Mouse (Mus musculus) ovary, postnatal 14 days (tissue): ENCODE results near the gene Brat1.
"Not testable (repeated sequence)": the region's sequence is repeated elsewhere in the genome, so short reads cannot be mapped to it uniquely, and the experiment has no call there.

Source experiments
- DNase-seq: peaks from one replicate; pipeline ENCODE4 v3.0.0; 2022; ENCODE audit warnings: low spot score

Gene Brat1

DNA sequence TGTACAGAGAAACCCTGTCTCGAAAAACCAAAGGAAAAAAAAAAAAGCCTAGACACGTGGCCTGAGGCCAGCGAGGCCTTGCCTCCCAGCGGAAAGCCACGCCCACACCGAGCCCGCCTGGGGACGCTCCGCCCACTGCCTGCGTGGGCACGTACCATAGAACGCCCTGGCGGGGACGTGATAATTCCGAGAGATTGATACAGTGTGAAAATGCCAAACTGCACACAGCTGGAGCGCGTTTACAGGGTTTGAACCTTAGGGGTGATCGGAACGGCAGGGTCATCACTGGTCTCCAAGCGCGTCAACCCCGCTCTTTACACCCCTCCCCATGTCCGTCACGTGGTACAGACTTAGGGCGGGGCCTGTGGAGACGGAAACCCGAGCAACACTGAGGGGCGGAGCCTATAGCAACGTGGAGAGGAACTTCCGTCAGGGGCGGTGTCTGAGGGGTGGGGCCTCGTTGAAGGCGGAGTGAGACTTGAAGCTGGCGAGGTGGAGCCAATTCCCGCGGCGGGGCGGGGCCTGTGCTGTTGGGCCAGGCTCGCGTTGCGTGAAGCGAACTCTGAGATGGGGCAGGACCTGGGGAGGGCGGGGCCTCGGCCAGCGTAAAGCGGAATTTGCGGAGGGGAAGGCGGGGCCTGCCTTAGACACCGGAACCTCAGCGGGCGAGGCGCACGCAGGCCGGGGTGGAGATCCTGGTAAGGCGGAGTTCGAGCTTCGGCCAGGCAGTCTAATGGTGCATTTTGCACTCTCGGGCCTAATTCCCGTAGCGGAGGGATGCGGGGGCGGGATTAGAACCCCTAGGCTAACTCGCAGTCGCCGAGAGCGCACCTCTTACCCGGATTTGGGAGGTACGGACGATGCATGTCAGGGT lies at the start of gene Brat1:
Gene Brat1, plus strand, starts transcription at position 634 of the 874 bp plus-strand sequence.
- peak; percentile 98 for DNase-seq

DNA sequence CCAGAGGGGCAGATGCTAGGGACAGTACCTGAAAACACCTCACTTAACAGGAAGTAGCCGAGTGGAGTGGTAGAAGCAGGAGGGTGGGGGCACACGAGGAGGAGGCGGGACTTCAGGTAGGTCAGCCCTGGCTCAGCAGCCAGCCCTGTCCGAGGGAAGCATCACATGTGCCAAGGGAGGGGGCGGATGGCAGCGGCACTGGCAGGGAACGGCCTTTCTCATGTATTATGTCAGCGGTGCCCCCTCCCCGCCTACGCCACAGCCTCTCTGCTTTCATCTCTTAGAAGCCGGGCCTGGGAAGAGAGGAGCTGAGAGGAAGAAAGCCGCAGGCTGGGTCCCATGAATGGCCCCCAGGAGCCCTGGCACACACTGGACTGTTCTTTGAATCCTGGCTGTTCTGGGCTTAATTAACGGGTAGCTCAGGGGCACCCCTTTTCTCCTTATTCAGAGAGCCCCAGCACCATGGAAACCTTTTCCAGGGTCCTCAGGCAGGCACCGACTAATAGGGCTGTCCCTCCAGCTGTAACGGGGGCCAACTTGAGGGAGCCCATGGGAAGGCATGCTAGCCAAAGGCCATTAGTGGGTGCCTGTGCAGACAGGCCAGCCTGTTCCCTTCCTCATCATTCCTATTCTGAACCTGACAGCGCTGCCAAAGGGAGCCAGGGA lies 45.1 kb upstream of the Brat1 start:
- no peak for DNase-seq

DNA sequence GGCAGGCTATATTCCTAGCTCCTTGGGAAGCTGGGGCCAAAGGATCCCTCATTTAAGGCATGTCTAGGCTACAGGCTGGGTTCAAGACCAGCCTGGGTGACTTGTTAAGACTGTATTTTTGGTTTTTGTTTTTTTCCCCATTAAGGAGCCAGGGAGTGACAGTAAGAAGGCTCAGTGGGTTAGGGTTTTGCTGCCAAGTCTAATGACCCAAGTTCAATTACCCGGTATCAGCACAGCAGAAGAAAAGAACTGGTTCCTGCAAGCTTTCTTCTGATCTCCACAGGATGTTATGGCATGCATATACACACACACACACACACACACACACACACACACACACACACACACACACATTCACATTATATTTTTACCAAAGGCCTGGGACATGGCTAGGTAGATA lies 44.4 kb upstream of the Brat1 start:
- no peak for DNase-seq

DNA sequence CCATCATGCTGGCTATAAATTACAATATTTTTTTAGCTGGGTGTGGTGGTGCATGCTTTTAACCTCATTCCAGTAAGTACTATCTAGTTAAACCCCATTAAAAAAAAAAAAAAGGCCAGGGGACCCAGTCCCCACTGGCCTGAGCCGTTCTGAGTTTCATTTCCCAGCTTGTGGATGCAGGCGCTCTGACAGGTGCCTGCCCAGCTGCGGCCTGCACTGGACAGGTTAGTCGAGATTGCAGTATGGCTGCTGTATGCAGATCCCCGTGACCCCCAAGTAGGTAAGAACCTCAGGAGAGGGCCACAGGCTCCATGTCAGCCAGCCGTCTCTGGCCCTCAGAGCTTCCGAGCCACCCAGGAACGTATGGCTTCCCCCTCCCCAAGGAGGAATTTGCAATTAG lies 43.4 kb upstream of the Brat1 start:
- no peak for DNase-seq

DNA sequence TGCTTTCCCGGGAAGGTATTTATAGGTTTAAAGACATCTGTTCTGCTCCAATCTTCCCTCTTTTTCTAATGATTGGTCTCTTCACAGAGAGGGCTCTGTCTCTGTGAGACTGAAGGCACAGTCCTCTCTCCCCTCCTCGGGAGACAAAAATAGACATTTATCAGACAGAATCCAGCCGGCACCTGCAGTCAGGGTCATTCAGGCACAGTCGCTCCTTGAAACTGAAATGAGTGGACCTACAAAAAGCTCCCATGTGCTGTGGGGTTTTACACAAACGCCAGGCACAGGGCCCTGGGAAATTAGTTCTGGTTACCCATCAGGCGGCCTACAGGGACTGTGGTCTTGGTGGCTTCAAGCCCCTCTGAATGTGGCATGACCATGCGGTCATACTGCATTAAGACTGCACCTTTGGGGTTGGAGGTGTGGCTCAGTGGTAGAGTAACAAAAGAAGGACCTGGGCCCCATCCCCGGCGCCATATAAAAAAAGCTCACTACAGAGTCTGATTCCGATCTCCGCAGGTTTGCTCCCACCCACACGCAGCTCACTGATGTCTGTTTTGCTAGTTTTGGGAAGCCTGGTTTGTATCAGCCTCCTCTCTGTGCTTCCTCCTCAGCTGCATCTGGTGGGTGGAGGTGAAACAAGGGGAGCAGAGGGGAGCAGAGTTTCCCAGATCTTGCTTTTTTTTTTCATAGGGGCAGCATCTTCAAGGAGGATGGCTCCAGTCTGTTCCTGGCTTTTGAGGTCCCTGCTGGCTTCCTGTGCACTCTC lies 42.8 kb upstream of the Brat1 start:
- DNase-seq = no peak

DNA sequence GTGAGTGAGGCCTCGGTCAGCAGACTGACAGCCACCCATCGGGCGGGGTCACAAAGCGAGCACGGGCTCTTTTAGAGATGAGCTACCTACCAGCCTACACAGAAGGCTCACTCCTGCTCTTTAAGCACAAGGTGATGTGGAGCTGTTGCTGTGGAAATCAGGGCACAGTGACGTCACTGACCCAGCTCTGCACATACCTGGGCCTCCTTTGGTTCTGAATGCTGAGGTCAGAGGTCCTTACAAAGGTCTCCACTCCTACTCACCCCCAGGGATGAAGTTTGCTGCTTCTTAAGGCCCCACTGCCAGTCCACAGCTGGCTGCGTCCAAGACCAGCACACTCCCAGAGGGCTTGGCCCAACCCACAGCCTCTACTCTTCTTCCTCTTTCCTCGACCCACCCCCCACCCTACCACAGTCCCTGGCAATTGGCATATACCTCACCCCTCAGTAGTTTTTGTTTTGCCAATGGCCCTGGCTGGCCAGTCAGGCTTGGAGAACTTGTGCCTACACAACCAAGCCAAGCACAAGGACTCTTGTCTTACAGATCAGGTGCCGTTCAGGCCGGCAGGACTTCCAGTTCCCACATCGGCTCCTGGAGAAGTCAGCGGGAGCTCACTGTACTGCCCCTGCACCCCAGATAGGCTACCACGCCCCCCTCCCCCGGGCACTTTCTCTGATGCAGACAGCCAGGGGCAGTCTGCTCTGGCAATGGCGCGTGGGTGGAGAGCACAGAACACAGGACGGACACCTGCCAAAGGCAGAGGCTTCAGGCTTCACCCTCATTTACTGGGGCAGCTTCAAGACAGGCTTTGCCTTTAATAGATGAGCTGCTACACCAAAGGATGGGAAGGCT lies 41.8 kb upstream of the Brat1 start:
- DNase-seq = no peak

DNA sequence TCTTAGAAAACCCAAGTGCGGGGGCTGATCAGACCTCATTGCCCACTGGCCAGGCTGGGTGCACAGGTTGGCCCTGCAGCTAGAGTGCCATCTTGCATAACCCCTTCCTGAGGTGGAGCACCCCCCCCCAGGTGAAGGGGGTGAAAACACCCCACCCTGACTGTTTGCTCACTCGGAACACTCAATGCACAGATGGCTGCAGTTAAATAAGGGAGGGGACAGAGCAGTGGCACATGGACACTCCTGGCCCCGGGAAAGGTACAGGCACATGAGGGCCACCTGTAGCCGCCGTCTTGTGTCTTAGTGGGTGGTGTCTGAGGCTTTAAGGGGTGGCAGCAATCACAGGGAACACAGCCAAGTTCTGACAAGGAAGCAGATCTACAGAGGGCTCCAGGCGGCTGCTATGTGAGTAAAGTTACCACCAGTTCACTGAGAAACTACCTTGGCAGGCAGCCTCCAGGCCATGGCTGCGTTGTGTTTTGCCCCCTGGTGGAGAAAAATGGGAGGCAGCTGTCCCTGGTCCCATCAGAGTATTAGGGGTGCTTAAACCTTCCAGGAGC lies 41.1 kb upstream of the Brat1 start:
- peak; percentile 65 for DNase-seq

DNA sequence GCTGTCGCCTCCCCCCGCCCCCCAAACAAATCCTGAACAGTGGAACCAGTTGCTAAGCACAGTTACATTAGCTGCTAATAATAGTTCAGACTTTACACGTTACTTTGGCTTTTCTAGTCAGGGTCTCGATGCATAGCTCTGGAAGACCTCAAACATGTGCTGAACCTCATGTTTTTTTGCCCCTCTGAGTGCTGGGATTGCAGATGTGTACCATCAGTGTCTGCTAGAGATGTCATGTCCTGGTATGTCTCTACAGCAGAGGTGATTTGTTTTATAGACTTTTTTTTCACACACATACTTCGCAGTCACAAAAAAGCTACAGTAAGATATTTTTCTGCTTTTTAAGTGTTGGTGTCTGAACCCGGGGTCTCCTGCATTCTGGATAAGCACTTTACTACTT lies 32.7 kb upstream of the Brat1 start:
- no peak for DNase-seq

DNA sequence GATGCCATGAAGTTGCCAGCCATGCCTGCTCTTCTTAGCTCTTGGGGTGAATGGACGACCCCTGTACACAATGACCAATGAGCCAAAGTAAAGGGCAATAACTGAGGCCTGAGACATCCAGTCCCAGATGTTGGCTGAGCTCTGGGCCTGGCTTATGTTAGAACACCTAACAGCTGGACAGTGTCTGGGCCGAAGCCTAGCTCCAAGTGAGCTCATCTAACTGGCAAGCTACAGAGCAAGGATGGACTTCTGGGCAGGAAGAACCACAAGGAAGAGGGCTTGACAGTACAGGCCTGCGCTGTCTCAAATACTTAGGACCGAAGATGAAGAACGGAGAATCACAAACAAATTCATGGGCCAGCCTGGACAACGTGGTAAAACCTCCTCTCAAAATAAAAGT lies 32.2 kb upstream of the Brat1 start:
- not testable (repeated sequence) for DNase-seq

DNA sequence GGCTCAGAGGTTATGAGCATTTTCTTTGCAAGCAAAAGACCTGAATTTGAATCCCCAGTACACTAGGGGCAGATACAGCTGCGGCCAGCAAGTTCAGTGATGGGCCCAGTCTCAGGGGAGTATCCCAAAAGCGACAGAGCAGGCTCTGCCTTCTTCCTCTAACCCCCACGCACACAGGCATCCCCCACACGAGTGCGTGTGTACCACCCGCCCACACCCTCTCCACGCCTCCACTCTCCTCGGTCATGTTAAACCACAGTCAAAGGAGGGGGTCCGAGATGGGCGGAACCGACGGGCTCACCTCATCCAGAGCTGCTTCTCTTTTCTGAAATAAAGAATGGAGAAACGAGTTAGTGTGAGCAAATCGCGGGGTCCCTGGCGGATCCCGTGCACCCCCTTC lies 30.8 kb upstream of the Brat1 start:
- DNase-seq = no peak

DNA sequence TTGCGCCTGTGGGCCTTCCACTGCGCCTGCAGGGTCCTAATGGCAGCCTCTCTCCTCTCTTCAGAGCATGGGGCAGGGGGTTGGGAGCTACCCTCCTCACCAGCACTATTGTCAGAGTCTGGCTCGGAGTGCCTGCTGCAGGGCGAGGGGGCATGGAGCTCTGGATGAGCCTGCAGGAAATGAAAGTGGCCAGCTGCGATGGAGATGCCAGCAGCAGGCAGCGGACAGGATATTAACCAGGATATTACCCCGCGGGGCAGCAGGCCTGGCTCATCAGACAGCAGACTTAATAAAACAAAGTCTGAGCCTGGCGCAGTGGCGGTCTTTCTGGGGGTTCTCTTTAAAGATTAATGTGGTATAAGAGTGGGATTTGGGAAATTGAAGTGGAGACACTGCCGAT lies 29.7 kb upstream of the Brat1 start:
- DNase-seq = no peak

DNA sequence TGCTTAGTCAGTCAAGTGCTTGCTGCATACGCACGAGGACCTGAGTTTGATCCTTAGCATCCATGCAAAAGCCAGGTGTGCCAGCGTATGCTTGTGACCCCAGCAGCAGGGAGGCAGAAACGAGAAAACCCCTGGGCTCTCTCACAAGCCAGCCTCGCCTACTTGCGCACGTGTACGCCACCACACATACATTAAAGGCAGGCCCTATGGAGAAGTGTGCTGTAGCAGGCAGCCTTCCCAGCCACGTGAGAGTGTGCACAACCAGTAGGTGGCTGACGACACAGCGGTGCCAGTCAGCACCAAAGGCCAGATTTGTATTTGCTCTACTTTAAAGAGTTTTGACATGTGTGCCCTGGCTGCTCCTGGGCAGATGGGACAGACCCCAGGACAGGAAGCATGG lies 29.2 kb upstream of the Brat1 start:
- no peak for DNase-seq

DNA sequence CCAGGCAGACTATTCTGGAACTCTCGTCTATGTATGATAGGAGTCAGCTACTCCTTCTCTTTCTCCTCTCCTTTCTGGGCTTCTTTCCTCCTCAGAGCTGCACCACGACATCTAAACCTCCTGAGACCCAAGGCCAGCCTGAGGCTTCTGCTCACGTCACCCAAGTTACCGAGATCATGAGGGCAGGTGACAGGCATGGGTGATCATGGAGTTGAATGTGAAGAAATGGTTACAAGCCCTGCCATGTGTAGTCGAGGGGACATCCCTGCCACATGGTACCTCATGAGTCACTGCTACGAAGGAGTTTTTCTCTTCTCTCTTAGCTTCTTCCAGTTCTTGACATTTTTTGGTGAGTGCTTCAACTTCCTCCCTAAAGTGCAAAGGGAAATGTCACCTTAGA lies 27.7 kb upstream of the Brat1 start:
- no peak for DNase-seq

DNA sequence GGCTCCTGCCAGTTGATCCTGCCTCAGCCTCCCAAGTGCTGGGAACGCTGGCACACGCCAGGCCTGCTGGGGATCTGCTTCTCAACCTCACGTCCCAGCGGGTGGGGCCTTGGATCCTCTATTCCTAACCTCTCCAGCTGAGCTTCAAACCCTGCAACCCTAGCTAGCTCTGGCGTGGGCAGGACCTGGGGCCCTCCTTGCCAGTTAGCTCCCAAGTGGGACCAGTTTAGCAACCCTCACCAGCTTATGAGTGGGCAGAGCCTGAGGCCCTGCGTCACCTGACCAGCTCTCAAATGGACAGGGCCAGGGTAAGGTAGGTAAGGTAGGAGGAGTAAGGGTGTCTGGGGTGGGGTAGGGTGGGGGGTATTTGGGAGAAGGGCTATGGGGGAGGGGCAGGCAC lies 24.8 kb upstream of the Brat1 start:
- DNase-seq = no peak

DNA sequence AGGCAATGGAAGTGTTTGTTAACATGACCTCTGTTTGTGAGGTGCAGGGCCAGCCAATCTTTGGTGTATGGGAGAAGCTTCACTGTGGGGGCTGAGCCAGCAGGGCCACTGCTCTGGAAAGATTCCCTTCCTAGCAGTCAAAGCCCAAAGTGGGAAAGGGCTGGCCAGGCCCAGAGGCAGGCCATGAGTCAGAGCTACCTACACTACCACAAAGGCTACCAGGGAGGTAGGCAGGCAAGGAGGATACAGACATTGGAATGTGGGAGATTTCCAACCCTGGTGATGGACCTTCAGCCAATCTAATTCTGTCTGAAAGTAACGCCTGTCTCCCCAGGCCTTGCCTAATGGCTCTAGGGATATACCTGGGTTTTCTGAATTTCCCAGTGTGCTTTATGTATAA lies 23.9 kb upstream of the Brat1 start:
- no peak for DNase-seq

DNA sequence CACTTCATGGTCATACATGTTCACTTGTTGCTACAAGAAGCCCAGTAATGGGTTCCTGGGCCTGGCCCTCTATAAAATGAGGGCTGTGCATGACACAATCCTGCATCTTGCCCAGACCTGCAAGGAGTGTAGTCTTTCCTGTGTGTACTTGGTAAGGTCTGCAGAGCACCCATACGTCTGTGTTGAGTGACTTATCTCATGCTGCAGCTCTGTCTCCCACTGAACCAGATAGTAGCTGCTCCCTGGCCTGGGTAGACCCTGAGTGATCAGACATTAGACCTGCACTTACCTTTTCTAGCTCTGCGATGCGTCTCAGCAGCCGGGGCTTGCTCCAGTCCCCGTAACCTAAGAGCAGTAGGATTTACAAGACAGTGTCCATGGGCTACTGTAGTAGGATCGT lies 22.7 kb upstream of the Brat1 start:
- no peak for DNase-seq

DNA sequence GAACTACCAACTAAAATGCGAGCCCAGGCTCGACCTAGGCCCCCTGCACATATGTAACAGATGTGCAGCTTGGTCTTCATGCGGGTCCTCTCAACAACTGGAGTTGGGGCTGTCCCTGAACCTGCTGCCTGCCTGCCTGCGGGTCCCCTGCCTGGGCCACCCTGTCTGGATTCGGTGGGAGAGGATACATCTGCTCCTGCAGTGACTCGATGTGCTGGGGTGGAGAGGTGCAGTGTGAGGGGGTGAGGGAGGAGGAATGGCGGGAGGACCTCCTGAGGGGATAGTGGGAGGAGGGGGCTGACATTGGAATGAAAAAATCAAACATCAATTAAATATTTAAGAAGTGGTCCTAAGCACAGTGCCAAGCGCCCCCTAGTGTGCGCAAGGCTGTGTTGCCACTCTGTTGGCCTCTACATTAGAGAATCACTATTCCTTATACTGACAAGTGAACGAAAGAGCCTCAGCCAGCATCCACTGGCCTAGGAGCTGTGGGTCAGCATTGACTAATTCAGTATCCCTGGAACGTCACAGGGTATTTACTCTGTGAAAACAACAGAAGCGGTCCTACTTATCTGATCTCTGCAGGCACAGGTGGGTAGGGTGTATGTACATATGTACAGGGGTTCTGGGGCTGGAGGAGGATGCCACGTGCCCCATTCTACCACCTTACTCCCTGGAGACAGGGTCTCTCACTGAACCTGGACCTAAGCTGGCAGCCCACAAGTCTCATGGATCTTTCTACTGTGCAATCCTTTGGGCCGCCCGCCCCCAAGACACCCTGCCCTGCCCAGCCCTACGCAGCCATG lies 20.3 kb upstream of the Brat1 start:
- DNase-seq = no peak

DNA sequence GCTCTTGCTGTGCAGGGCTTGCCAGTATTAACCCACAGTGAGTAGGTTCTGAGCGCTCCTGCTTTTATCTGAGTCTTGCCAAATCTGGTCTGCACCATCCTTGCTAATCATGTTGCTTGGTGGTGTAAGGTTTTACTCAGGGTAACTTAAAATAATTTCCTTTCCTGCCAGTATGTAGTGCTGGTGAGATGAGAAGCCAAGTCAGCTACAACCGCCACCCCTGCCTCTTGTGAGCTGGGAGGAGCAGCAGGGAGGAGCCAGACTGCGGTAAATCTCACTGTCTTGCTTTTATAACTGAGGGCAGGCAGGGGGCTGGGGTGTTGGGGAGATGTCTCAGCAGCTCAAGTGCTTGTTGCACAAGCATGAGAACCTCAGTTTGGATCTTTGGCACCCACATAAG lies 16.4 kb upstream of the Brat1 start:
- DNase-seq = no peak

DNA sequence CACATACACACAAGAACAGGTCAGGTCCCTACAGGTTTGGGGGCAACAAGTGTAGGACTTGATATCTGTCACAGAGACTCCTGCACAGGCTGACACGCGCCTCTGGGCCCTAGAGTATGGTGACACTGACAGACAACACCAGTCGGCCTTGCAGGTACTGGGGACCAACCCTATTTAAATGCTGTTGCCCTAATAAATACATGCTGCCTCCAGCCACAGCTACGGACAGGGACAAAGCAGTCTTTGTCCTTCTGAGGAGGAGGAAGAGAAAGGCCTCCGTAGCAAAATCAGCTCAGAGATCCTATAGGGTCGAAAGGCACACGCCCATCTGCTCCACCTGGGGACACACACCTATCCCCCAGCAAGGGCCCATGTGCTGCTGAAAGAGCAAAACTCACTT lies 8.8 kb upstream of the Brat1 start:
- no peak for DNase-seq

DNA sequence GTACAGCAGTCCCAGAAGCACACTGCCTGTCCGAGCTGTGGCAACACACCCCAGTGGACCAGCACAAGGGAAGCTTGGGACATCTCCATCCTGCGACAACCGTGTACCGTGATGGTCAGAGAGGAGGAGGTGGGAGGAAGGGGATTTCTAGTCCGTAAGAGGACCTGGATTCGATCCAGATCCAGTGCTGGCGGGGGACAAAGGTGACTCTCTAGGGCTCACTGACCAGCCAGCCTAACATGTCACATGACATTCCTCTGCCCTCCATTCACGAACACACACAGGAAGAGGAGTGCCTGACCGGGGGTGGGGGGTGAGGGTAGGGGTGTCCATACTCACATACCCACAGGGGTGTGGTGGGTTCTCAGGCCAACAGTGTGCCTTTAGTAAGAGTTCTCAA lies 5.0 kb upstream of the Brat1 start:
- DNase-seq = no peak

DNA sequence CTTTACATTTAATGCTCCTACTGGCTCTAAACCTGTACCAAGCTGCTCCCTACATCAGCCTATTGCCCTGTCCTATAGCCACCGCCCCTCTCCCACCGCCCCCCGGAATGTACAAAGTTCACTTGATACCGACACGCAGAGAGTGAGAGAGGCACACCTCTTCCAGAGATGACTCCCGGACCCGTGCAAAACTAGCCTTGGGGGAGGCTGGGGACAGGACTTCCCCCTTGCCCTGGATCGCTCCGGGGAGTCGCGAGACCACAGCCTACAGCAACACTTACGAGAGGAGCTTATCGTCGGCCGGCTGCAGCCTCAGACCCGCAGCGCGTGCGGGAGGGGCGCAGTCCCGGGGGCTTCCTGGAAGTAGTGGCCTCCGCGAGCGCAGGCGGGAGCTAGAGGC lies 3.1 kb upstream of the Brat1 start:
- DNase-seq = peak; percentile 9
